Mouse (Mus musculus) brain, embryonic 14.5 days (tissue): ENCODE data around the gene Bend3.

Source experiments
- CTCF ChIP-seq: fragments of 200-500 bp; IDR thresholded peaks from 2 replicates; pipeline ENCODE4 v1.5.1; 2012; ENCODE audit warnings: inconsistent platforms, mild to moderate bottlenecking, moderate library complexity, borderline replicate concordance; ENCODE audit not compliant: insufficient read depth, insufficient read length; ENCODE audit errors: extremely low read depth
- POLR2A ChIP-seq: fragments of 200-500 bp; IDR thresholded peaks from 2 replicates; pipeline ENCODE4 v1.6.1; 2012; ENCODE audit warnings: mild to moderate bottlenecking, inconsistent platforms, borderline replicate concordance; ENCODE audit not compliant: poor library complexity, insufficient read depth, insufficient read length, severe bottlenecking; ENCODE audit errors: extremely low read depth

DNA sequence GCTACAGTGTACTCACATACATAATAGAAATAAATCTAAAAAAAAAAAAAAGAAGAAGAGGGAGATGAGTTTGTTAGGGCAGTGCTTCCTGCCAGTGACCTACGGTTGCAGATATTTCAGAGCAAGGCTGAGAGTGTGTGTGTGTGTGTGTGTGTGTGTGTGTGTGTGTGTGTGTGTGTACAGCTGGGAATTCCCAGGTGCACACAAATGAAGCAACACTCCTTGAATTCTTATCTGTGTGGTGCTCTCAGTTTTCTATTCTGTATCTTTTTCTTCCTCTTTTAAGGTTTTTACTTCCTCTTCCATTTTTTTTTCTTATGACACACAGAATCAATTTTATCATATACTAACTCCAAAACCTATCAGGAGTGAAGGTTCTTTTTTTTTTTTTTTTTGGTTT lies 25.7 kb downstream of the Bend3 start:
- TF ChIP-seq CTCF (no peak), POLR2A (no peak)
